Mouse (Mus musculus) megakaryocyte-erythroid progenitor cell, adult 5-6 weeks (primary cell): Measurements from ENCODE around the gene Prr23a1. TPM values are rescaled to one million over a fixed set of nuclear protein-coding genes. Genes with fewer than 3 reads are reported as not detected.
"Not testable (repeated sequence)": the region's sequence is repeated elsewhere in the genome, so short reads cannot be mapped to it uniquely, and the experiment has no call there.

Experiments
- ATAC-seq: replicated peaks from 2 replicates; pipeline ENCODE4 v1.8.0; 2016; ENCODE audit warnings: mild to moderate bottlenecking, inconsistent platforms; ENCODE audit not compliant: severe bottlenecking, poor library complexity, low FRiP score, low TSS enrichment
- total RNA-seq, 2 experiments: library from RNA; stranded (forward) in 1 of 2; stranded (reverse) in 1 of 2; fragments of 200-1000, 215-1000 nt in 1 of 2; fragments of >200 nt in 1 of 2; fragmentation: Nextera tagmentation in 1 of 2; gene quantifications; 2 replicates each; pipeline ENCODE4 v1.2.3; 2014 to 2017

Prr23a1 gene
- total RNA-seq (2014; fragmentation: Nextera tagmentation) (not detected in 2 replicates), total RNA-seq (2017) (not detected in 2 replicates)

GRCm38 (mm10) chr9:98842117-98842516 lies at the start of gene Prr23a1:
Gene Prr23a1, plus strand, starts transcription at chr9:98842503.
- no peak for ATAC-seq

DNA sequence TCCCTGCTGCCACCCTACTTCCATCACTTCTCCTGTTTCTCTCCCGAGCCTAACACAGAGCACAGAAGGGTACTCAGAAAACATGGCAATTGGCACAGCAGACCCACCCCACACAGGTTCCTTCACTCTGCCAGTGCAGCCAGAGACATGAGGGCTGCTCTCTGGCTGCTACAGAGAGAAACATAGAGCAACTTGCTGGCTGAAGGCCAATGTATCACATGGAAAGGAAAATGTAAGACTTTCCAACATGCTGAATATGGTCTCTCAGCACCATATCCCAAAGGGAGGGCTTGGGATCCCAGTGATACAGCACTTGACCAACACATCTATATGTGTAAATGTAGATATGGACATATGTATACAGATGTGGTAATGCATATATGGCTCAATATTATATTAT lies 43.3 kb upstream of the Prr23a1 start:
- no peak for ATAC-seq

DNA sequence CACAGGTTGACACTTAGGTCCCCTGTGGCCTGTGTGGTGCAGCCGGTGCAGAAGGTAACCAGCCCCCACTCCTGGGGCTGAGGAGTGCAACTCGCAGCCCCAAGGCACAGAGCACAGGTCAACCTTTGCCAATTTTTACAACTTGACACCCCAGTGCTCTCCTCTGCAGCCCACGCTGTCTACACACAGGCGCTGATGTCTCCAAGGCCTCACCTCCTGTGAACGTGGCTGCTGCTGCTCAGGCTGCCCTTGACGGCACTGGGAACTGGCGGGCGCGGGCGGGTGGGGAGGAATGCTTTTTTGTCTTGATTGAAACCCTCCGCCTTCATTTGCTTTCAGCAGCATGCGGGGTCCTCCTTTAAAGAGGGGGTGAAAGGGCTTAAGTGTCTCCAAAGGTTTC lies 38.3 kb upstream of the Prr23a1 start:
- ATAC-seq = no peak

GRCm38 (mm10) chr9:98805511-98805910 lies 36.8 kb upstream of the Prr23a1 start:
- ATAC-seq = no peak

- ATAC-seq = no peak
These were observed 36.4 kb upstream of the Prr23a1 start for GRCm38 (mm10) chr9:98805934-98806333.

- ATAC-seq = no peak
These were observed 34.7 kb upstream of the Prr23a1 start for GRCm38 (mm10) chr9:98807631-98808030.

DNA sequence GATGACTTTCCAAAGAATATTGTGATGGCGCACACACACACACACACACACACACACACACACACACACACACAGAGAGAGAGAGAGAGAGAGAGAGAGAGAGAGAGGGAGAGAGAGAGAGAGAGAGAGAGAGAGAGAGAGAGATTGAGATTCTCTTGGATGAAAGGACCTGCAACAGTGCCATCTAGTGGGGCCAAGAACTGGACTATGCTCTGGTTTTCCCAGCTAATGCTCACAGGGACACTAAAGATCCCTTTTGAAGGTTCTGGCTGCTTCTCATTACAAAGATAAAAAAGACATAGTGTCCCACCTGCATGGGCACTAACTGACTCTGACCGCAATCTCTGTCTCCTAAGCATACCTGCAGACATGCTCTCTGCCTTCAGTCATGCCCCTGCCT lies 32.8 kb upstream of the Prr23a1 start:
- ATAC-seq = not testable (repeated sequence)

DNA sequence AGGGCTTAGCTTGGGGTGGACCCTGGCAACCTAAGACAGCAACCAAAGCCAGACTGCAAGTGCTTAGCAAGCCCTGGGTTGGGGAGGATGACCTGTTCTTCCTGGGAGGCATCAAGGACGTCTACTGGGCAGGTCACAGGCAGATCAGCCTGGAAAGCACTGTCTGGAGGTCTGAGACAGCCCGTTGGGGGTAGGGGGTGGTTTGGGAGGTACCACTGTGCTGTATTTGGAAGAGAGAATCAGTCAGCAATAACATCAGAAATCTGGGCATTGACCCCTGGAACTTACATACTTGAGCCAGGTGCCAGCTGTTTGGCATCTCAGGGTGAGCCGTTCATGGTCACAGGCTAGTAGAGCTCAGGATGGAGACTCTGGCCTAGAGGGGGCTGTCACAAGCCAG lies 26.2 kb upstream of the Prr23a1 start:
- no peak for ATAC-seq

DNA sequence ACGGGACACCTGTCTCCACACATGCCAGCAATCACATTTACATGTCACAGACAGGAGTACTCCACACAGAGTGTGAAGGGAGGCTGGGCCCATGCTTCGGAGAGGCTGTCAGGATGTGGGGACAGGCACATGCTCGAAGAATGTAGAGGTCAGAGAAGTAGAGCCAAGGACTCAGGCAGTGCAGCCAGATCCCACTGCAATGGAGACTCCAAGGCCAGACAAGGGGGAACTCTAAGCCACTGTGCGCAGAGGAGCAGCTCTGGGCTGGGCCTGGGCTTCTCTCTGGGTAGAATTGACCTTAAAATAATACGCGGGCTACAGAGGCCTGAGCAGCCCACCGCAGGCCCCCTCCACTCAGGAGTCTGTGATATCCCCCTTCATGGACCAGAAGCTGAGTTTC lies 24.7 kb upstream of the Prr23a1 start:
- ATAC-seq = no peak

GRCm38 (mm10) chr9:98818971-98819370 lies 23.3 kb upstream of the Prr23a1 start:
- ATAC-seq = no peak

- no peak for ATAC-seq
These were observed 22.8 kb upstream of the Prr23a1 start for GRCm38 (mm10) chr9:98819481-98819880.

GRCm38 (mm10) chr9:98820461-98820860 lies 21.8 kb upstream of the Prr23a1 start:
- ATAC-seq = no peak

DNA sequence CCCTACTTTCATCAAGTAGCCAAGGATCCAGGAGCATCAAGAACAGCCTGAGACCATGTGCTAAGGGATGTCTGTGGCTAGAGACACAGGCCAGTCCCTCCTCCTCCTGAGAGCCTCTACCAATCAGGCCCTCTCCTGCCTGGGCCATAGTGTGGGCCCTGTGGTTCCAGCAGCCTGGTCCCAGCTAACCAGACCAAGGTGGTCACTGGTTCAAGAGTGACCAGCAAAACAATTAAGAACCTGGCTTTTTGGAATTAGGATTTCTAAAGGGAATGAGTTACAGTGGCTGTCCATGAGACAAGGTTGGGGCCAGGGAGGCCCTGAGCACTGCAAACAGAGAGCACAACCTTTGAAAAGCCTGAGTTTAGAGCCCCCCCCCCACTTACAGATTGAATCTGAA lies 21.2 kb upstream of the Prr23a1 start:
- ATAC-seq = no peak

GRCm38 (mm10) chr9:98823805-98824204 lies 18.5 kb upstream of the Prr23a1 start:
- ATAC-seq = no peak

GRCm38 (mm10) chr9:98829508-98829907 lies 12.8 kb upstream of the Prr23a1 start:
- no peak for ATAC-seq

DNA sequence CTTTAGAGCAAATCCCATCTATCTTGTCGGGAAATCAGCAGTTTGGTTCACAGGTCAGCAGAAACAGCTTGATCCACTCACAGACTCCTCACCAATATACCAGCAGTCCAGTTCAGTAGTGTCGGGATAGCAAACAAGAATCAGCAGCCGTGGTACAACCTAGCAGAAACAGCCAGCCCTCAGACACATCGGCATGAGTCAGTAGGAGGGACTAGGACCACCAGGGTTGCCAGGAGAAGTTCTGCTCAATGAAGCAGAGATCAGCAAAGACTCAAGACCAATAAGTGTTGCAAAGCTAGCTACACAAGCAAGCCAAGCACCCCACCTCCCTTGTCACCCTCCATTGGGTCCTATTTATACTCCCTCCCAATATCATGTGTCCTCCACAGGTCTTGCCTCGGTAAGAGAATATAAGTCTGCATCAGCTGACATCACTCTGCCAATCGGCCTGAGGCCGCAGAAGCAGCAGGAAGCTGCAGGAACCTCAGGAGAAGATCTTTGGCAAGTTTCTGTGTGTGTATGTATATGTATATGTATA lies 4.7 kb upstream of the Prr23a1 start:
- no peak for ATAC-seq

- no peak for ATAC-seq
These were observed 13.9 kb downstream of the Prr23a1 start, which contains the start of gene Prr23a2 for GRCm38 (mm10) chr9:98856210-98856609. Gene Prr23a2, plus strand, starts transcription at chr9:98856494.

DNA sequence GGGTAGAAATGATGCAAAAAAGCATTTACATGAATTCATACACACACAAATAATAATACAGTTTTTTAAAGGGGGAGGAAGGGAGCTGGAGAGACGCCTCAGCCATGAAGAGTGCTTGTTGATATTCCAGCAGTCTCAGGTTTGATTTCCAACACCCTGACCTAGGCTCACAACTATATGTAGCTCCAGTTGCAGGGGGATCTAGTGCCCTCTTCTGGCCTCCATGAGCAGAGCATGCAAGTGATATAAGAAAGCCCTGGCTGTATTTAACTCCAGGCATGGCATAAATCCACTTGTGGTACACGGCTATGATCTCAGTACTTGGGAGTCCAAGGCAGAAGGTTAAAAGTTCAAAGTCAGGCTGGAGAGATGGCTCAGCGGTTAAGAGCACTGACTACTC lies 21.2 kb downstream of the Prr23a1 start:
- no peak for ATAC-seq

DNA sequence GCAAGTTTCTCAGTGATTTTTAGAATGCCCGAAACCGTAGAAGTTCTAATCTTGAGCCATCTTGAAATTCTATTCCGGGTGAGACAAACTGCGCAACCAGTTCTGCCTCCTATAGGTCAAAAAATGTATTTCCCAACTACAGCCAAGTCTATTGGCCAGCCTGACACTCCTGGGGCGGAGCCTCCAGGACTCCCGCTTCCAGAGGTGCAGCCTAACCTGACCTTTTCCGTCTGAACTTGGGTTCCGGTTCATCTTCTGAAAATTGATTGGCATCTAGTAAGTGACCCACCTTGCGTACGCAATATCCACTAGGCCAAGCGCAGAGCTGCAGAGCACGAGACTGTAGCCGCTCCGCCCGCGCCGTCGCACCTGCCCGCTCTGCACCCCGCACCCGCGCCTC lies 22.3 kb downstream of the Prr23a1 start, which contains the start of gene Prr23a3:
Gene Prr23a3 (plus strand): TSS at position 197 of the 400 bp plus-strand sequence.
- ATAC-seq = no peak
